Mouse (Mus musculus): Measurements from ENCODE around the gene Pgm1. TPM values are rescaled to one million over a fixed set of nuclear protein-coding genes. Genes with fewer than 3 reads are reported as not detected.

The Pgm1 gene
- total RNA-seq (2014; fragmentation: Nextera tagmentation) (2.2 and 4.1 TPM in 2 replicates), total RNA-seq (2017) (7.2 and 8.3 TPM in 2 replicates)

- peak; percentile 83 for ATAC-seq (replicated peaks; ENCODE audit: low FRiP score, low TSS enrichment, poor library complexity, severe bottlenecking)
Observed at GRCm38 (mm10) chr4:99929149-99929612, at the start of gene Pgm1. Gene Pgm1 (plus strand): TSS chr4:99929414.

- ATAC-seq (replicated peaks; ENCODE audit: low FRiP score, low TSS enrichment, poor library complexity, severe bottlenecking) = no peak
Observed at GRCm38 (mm10) chr4:99881882-99882281, 47.3 kb upstream of the Pgm1 start.

- ATAC-seq (replicated peaks; ENCODE audit: low FRiP score, low TSS enrichment, poor library complexity, severe bottlenecking) = no peak
Observed at GRCm38 (mm10) chr4:99882405-99882804, 46.8 kb upstream of the Pgm1 start.

- peak; percentile 65; the same call in 1 of the 2 replicates for ATAC-seq (replicated peaks; ENCODE audit: low FRiP score, low TSS enrichment, poor library complexity, severe bottlenecking)
Observed at GRCm38 (mm10) chr4:99913894-99914451, 15.2 kb upstream of the Pgm1 start.

- ATAC-seq (replicated peaks; ENCODE audit: low FRiP score, low TSS enrichment, poor library complexity, severe bottlenecking) = peak; percentile 33
Observed at GRCm38 (mm10) chr4:99926380-99926779, 2.8 kb upstream of the Pgm1 start.

GRCm38 (mm10) chr4:99928521-99928920, 693 bp upstream of the Pgm1 start:
- ATAC-seq (replicated peaks; ENCODE audit: low FRiP score, low TSS enrichment, poor library complexity, severe bottlenecking) = no peak

GRCm38 (mm10) chr4:99929613-99930517, 651 bp downstream of the Pgm1 start, which contains the start of gene Itgb3bp:
Gene Itgb3bp (minus strand): TSS chr4:99929813.
- peak; percentile 81 for ATAC-seq (replicated peaks; ENCODE audit: low FRiP score, low TSS enrichment, poor library complexity, severe bottlenecking)

GRCm38 (mm10) chr4:99930518-99931239, 1.5 kb downstream of the Pgm1 start:
- ATAC-seq (replicated peaks; ENCODE audit: low FRiP score, low TSS enrichment, poor library complexity, severe bottlenecking) = no peak

GRCm38 (mm10) chr4:99931240-99931580, 2.0 kb downstream of the Pgm1 start:
- ATAC-seq (replicated peaks; ENCODE audit: low FRiP score, low TSS enrichment, poor library complexity, severe bottlenecking) = no peak

GRCm38 (mm10) chr4:99931807-99932206, 2.6 kb downstream of the Pgm1 start:
- no peak for ATAC-seq (replicated peaks; ENCODE audit: low FRiP score, low TSS enrichment, poor library complexity, severe bottlenecking)

GRCm38 (mm10) chr4:99934859-99935258, 5.6 kb downstream of the Pgm1 start:
- ATAC-seq (replicated peaks; ENCODE audit: low FRiP score, low TSS enrichment, poor library complexity, severe bottlenecking) = no peak

GRCm38 (mm10) chr4:99936278-99936677, 7.1 kb downstream of the Pgm1 start:
- ATAC-seq (replicated peaks; ENCODE audit: low FRiP score, low TSS enrichment, poor library complexity, severe bottlenecking) = no peak

- no peak for ATAC-seq (replicated peaks; ENCODE audit: low FRiP score, low TSS enrichment, poor library complexity, severe bottlenecking)
Observed at GRCm38 (mm10) chr4:99939711-99940505, 10.7 kb downstream of the Pgm1 start.

- 0 out of 2 replicates have a peak, but pooled peaks have one; percentile 47 for ATAC-seq (replicated peaks; ENCODE audit: low FRiP score, low TSS enrichment, poor library complexity, severe bottlenecking)
Observed at GRCm38 (mm10) chr4:99941655-99942414, 12.6 kb downstream of the Pgm1 start.

- ATAC-seq (replicated peaks; ENCODE audit: low FRiP score, low TSS enrichment, poor library complexity, severe bottlenecking) = no peak
Observed at GRCm38 (mm10) chr4:99944606-99945005, 15.4 kb downstream of the Pgm1 start.

GRCm38 (mm10) chr4:99945011-99945410, 15.8 kb downstream of the Pgm1 start:
- no peak for ATAC-seq (replicated peaks; ENCODE audit: low FRiP score, low TSS enrichment, poor library complexity, severe bottlenecking)

- ATAC-seq (replicated peaks; ENCODE audit: low FRiP score, low TSS enrichment, poor library complexity, severe bottlenecking) = no peak
Observed at GRCm38 (mm10) chr4:99946516-99946915, 17.3 kb downstream of the Pgm1 start.

GRCm38 (mm10) chr4:99947192-99947591, 18.0 kb downstream of the Pgm1 start:
- ATAC-seq (replicated peaks; ENCODE audit: low FRiP score, low TSS enrichment, poor library complexity, severe bottlenecking) = peak; percentile 61; the same call in 1 of the 2 replicates

Data from megakaryocyte-erythroid progenitor cell, adult 5-6 weeks (primary cell).